Mouse (Mus musculus) cerebellum, adult 11-12 months (tissue): ENCODE measurements at regions not wholly inside any gene's neighbourhood (a gene's known extent, or its start where the extent isn't known, plus 50 kb on each side); places are given as distances from the start of the nearest gene placed in this dataset.

ENCODE experiments used
- DNase-seq: peaks from one replicate; pipeline ENCODE4 v3.0.0; 2022

DNA sequence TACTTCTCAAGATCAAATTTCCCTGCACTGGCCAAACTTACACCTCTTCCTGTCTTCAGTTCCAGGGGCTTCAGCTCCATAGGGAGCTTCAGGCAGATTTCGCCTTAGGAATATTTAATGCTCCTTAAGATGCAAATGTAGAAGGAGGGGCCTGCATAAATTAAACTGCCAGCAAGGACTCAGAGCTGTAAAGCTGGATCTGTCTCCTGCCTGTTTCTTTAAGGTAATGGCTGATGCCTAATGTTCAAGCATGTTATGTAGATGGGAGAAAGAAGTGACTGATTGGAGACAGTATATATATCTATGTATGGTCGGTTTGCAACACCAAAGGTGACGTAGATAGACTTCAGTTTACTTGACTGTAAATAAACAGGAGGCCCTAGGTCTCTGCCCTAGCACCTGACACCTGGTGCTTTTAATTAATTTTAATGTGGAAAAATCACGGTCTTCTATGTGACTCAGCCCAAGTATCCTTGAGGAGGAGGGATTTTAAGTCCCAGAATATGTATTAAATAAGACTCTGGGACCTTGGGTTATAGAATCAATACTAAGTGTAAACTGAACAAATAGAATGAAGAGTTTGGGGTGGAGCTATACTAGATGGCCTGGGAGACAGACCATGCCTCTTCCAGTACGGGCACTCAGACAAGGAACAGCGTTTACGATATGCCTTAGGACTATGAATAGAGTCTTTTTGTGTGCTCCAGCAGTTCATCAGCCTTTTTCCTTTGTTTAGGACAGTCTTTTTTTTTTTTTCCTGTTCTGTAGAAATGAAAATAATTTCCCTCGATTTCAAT, 651.7 kb upstream of the Lmcd1 start:
- no peak for DNase-seq

DNA sequence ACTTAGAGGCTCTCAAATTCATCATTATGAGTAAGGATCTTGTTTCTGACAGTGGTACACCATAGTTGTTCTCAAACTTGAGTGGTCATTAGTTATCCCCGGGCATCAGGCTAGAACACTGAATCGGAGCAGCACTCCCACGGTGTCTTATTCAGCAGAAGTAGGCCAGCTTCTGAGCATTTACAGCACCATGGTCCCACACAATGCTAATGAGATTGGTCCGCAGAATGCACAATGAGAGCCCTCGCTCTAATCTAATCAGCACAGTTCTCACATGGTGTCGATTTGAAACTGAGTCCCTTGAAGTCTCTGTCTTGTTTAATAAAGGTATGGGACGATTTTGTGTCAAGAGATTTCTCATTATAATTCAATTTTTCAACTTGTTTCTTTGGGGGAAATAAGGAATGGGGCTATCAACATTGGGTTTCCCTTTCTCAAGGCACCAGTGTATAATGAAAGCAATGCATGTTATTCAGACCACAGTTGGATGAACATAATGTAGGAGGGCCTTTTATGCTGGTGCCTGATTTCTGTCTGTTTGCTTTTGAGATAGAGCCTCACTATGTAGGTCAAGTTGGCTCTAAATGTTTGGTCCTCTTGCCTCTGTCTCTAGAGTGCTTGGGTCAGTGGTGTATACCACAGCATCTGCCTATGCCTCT, 650.9 kb upstream of the Lmcd1 start:
- DNase-seq, result peak; percentile 5

DNA sequence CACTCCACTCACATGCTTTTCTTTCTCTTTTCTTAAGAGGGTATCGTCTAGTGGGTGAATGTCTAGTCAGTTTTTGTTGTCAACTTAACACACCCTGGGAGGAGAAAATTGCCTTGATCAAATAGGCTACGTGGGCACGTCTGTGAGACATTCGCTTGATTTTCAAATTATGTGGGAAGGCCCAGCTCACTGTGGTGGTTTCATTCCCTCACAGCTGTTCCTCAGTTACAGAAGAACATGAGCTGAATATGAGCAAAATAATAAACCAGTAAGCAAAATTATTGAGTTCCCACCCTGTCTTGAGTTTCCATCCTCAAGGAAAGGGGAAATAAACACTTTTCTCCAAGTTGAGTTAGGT, 650.4 kb upstream of the Lmcd1 start:
- no peak for DNase-seq

DNA sequence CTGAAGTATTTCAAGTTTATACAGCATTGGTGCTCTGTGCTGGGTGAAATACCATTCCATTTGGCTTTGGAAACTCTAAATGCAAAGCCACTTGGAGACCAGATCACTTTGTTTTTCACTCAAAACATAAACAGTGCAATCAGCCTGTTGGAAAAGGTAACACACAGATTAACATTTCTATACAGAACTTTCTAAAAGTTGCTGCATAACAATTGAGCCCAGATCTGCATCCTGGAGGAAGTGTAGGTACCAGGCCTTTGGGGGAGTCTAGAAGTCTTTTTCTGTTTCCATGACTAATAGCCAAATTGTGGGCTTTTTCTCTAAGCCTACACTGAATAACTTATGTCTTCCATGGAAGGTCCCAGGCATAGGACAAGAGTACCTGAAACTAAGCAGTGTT, 648.1 kb upstream of the Lmcd1 start:
- DNase-seq, result no peak

DNA sequence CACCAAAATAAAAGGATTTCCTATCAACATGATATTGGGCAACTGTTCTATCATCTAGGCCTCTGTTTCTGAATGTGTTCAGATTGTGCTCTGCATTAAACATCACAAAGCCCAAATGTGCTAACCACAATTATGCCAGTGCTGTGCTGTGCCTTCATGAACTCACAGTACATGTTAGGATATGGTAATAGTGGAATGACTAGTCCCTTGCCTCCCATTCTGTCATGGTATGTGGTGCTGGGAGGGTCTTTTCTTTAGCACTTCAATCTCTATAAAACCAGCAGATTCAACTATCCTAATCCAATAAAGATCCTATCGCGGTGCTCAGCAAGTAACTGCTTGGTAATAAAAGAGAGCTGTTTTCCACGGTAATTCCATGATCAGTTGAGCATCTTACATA, 620.8 kb upstream of the Lmcd1 start:
- no peak for DNase-seq

DNA sequence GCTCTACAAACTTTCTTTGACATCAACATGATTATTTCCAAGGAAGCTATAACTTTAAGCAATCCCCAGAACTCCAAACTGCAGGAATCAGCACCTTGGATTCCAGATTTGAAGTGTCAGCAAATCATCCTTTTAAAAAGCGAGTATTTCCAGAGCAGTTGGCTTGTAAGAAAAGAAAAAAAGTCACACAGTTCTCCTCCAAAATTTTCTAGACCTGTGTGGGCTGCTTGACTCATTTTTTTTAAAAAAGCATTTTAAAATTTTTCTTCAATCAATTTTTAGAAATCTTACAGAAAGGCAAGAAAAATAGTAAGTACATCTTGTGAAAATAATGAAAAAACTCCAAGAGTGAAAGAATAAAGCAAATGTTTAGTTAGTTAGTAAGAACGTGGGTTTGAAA, 613.6 kb upstream of the Lmcd1 start:
- DNase-seq, result no peak

DNA sequence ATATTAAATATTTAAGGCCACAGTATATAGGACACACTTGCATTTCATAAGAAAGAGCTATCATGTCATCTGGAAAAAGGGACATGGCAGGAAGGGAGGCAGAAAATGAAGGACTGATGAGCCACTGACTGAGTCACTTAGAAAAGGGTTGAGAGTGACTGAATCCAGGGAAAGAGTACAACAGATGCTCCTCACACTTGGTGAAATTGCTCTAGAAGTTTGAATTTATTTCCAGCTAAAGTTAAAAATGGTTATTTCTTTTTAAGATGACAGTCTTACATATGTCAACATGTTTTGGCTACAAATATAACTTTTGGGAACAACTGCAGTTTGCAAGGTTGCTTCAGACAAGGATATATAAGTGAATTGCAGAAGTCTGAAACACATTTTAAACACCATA, 609.0 kb upstream of the Lmcd1 start:
- no peak for DNase-seq

DNA sequence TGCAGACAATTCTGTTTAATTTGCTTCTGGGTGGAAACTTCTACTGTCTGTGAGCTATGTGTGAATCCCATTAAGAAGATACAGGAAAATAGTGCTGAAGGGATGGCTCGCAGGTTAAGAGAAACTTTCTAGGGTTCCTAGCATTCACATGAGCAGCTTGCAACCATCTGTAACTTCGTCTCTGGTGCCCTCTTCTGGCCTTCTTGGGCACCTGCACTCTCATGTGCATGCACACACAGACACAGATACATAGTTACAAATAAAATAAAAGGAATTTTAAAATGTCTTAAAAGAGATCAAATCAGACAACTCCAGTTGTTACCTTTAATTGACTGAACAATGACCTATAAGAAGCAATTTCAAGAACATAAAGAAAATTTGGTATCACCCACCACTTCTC, 588.6 kb upstream of the Lmcd1 start:
- no peak for DNase-seq

DNA sequence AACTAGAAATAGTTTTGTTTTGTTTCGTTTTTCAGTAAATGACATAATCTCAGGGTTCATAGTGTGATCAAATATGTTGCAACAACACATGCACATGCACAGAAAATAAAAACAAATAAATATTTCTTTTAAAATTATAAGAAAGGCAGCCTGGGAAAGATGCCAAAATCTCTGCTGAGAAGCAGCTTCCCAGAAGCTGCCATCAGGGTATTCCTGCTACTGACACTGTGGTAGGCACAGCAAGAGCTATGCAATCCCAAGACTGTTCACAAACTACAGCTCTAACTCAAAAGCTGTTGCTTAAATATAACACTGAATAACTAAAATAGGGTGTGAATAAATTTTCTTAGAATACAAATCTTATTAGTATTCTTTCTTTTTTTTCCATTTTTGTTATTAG, 570.7 kb upstream of the Lmcd1 start:
- no peak for DNase-seq

DNA sequence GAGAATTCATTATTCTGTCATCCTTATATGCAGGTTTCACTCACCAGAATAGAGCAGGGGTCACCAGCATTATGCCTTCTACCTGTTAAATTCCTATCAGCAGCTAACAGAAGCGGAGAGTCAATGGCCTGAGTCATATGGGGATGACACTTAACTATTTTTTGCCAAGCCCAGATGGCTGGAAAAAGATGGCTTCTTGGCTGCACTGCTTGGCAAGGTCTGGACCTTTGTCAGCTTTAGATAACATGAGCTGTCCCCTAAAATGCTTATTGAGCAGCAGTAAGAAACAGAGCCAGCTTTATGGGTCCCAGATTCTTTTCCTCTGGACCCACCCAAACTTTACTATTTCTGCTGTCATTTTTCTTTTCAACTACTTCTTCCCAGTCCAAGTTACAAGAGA, 565.3 kb upstream of the Lmcd1 start:
- no peak for DNase-seq

DNA sequence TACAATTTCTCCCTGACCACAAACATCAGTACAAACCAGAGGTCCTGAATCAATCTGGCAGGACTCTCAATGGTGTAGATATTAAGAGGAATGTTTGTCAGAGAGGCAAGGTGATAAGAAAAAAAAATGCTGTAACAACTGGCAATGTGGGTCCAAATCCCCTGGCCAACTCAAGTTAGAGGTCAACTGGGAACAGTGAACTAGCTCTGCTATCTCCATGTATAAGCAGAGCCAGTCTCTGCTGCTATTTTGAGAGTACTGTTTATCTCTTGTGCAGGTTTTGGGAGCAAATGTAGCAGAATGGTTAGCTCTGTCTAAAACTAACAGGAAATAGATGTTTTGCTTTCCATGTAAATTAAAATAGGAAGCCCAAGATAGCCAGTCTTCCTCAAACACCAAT, 547.6 kb upstream of the Lmcd1 start:
- DNase-seq, result no peak

DNA sequence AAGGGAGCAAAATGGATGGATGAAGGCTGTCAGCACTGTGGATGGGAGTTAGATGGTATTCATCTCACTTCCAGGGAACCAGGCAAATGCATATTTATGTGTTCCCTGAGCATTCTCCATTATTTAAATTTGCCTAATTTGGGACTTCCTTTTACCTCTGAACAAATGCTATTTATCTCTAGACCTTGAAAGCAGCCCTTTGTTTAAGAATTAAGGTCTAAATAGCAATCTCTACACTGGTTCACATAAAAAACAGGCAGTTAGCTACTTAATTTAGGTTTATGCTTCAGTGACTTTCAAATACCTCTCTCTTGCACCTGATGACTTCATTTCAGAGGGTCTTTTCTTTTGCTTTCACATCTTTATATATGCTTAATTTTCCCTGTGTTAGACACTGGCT, 543.2 kb upstream of the Lmcd1 start:
- no peak for DNase-seq

DNA sequence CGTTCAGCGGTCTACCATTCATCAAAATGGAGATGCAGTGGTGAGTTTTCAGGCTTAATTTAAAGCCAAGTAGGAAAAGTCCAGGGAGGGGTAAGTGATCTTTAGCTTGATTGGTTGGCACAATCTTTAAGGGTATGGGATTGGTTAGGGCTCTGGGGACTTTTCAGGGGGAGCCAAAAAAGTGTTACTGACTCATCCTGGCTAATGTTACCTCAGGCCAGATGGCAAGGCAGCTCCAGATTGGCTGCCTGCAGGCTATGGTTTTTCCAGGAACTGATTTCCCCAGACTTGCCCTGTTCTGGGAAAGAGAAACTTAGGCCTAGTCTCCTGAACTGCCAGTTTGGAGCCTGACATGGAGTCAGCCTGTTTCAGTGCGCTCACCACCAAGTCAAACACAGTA, 539.6 kb upstream of the Lmcd1 start:
- peak; percentile 48 for DNase-seq

DNA sequence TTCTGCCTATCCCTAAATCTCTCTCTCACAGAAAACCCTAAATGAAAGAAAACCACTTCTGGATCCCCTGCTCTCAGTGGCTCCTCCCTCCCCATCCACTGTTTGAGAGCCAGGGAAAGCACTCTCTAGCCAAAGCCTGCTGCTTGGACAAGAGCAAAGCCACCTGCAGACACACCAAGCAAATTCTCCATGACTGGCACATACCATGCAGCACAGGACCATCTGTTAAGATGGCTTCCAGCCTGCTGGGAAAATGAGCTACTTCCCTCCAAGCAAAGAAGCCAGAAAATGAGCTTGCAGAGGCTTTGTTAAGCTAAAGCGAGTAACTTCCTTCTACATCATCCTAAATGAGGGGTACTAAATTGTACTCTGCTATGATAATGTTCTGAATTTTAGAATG, 534.6 kb upstream of the Lmcd1 start:
- DNase-seq, result peak; percentile 91

DNA sequence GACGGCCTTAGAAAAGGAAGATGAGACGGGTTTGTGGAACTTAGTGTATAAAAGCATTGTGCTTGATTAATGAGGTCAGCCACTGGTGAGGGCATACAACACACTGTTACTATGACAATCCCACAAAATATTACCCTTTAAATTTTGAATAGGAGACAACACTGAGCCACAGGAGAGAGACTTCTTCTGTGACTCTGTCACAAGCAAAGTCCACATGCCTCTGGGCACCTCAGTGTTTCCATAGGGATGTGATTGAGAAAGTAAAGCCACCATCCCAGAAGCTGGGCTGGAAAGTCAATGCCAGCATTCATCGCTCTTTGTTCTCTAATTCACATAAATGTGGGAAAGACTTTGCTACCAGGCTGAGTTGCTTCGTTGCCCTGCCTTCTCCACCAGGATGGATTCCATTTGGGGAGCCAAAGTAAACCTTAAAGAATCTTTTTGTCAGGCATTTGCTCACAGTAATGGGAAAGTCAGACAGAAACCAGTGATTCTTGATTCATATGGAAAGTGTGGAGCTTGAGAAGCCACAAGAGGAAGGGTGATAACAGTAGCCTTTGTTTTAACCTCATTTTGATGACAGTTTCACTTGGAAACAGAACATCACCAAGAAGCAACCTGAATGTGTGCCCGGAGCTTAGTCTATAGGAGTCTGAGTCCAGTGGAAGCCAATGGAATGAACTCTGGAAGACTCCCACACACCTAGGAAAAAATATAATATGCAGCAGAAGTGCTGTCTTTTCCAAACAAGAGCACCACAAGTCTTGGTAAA, 491.7 kb upstream of the Lmcd1 start:
- DNase-seq, result no peak

DNA sequence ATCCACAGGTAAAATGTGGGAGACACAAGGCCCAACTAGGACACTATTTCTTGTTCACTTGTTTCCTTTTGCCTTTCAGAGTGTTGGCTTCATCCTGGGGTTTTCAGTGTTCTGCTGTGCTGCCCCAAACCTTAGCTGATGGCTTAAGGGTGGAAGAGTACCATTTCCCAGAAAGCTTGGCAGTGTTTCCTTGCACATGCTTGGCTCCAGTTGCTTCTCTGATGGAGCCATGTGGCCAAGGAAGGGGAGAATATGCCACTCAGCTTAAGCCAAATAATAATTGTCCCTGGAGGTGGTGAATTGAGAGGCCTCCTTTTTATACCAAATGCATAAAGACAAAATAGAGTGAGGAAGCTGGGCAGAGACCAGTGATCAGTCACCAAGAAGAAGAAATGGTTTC, 464.9 kb upstream of the Lmcd1 start:
- DNase-seq, result no peak

DNA sequence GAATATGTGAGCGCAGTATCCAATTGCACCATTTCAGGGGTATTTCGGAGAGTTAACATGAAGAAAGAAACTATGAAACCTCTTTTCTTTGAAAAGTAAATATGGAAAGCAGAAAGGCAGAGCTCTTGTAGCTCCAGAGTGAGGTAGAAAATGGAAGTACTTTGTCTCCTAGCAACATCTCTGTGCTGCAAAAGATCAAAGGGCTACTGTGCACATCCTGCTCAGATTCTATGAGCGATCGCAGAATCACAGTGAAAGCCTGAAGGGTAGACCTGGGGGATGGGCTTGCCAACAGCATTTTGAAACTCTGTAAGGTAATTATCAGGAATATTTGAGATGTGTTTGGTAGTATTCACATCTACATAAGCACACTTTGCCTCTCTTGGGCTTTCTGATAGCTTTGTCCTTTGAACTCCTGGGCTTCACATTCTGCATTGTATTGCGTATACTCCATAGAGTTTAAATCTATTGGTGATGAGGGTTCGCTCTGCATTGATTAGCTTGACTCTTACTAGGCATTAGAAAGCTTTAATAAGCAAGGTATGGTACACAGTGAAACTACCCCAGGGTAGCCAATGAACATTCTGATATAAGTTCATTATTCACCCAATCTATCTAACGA, 459.5 kb upstream of the Lmcd1 start:
- DNase-seq, result no peak

DNA sequence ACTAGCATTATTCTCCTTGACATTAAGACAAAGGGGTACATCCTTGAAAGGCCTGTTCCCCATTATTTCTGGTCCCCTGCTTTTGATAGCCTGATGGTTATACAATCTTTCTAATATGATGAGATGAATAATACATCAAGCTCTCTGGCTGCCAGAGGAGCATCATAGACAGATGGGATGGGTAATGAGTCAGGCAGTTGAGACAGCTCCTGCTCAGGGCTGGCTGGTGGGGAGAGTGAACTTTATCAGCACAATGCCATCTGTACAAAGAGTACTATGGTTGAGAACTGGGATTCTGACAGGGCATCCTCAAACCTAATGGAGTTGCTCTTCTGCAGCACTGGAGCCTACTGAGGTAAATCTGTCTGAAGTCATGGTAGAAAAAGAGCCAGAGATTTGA, 458.4 kb upstream of the Lmcd1 start:
- no peak for DNase-seq

DNA sequence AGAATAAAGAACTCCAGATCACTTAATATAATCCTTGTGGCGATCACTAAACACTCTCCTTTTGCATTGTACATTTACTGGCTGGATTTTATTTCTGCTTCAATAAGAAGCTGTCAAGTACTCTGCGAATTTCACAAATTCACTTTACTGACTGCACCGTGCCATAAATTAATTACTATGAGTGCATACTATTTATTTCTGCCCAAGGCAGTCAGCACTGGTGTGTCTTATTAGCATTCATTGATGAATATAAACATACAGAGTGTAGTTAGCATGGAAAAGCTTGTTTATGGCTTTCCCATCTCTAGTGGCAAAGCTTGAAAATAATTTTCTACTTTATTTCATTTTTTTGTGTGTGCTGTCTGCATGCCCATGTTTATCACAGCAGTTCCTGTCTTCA, 453.3 kb upstream of the Lmcd1 start:
- no peak for DNase-seq

DNA sequence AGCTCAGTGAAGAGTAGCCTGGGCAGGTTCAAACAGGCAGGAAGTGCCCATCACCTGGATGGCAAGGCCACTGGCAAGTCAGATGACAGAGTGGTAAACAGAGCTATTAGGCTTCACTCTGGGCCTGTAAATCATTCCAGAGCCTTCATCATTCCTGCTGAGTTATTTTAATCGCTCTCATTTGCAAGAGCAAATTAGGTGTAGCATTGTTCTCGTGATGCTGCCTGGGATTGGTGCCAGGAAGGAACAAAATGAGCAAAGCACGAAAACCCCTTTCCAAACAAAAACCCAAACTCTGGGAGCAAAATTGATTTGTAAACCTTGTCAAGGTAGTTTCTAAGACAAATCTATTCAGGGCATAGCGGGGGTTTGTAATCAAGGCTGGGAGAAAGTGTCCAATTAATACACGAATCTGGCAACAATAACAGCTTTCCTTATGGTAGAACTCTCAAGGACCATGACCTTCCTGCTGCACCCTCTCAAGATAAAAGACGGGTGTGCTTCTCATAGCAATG, 429.2 kb upstream of the Lmcd1 start:
- DNase-seq, result no peak

DNA sequence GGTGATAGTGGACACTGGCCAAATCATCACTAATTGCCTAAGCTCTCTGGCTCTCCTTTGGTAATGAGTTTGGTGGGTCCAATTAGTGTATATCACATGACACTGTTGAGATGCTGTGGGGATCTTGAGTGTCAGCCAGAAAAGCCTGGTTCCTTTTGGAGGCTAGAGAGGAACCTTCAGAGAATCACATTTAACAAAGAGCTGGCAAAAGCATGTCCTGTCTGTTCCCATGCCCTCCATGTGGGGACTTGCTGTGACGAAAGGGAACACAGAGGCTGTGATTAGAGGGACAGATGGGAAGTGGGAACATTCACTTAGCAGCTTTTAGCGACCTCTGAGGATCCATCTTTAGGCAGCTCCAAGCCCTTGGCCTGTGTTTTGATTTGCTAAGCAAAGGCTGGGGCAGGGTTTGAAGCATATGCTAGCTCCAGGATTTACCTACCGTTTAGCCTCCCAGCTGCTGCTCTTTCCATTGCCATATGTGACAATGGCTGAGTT, 407.4 kb upstream of the Lmcd1 start:
- peak; percentile 87 for DNase-seq

DNA sequence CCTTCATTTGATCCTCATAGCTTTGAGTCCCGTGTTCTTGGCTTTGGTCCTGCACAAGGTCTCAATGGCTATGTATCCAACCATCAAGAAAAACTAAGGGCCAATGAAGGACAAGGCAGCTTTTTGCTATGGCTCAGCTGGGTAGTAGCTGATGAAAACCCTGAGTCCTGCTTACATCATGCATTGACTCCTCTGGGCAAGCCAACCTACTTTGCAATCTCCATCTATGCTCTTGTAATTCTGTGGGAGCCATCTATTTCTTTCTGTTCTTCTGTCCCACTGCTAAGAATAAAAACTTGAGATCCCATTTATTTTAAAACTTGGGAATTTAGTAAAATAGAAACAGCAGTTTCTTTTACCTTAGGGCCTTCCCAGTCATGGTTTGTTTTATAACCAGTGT, 391.0 kb upstream of the Lmcd1 start:
- no peak for DNase-seq

DNA sequence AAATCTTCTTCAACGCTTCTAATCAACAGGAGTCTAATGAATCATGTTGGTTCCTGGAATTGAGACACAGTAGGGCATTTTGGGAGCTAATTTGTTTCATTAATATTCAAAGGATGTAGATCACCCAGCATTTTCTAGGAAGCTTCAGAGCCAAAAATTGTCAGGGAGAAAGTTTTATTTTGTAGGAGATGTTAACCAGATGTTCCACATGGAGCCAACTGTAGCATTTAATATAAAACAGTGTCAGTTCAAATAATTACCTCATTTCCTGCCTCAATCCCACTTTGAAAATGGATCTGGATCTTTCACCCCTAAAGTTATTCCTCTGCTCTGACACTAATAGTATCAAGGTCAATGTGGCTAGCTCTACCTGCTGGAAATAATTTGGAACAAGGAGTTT, 389.6 kb upstream of the Lmcd1 start:
- DNase-seq, result no peak
